ENCODE assay signal across 8 mouse cellular contexts in genomic region chr8:105851651-105852143, GRCm38 (mm10). TPM values are rescaled to one million over a fixed set of nuclear protein-coding genes. Genes with fewer than 3 reads are reported as not detected.
DNase-seq lines count a peak whose midpoint lies in the region; ATAC-seq and TF ChIP-seq lines count a peak whose summit lies in the region.

No protein-coding gene starts in this region.

- H3K36me3 ChIP-seq in MEL (ENCODE audit: control insufficient read depth in 1 of 2, insufficient read depth in 2 of 2, low read length in 2 of 2): peaks cover 0 to 13% of the 10 kb centered on the region in 2 experiments; a peak in 2 of 4 replicates
- peaks cover 24% of the 10 kb centered on the region for H3K36me3 ChIP-seq in forebrain, embryonic 15.5 days
- H3K36me3 ChIP-seq in neural tube, embryonic 15.5 days: peaks cover 25% of the 10 kb centered on the region

- H3K4me2 ChIP-seq in forebrain, embryonic 15.5 days (replicated peaks): peak overlapping the region; percentile 75
- peak overlapping the region; percentile 75 for H3K4me2 ChIP-seq in neural tube, embryonic 15.5 days

- peak; percentile 97 for DNase-seq in MEL (ENCODE audit: low read depth, low spot score)
- DNase-seq in cerebellum, adult 11-12 months: peak; percentile 80
- peak; percentile 79 for DNase-seq in heart, postnatal 25 days (ENCODE audit: low spot score)
- peak; percentile 85 to 93 for DNase-seq in layer of hippocampus, adult 18-20 months (ENCODE audit: low spot score in 2 of 2)
- peak; percentile 86 for DNase-seq in lung, adult 2 months
- DNase-seq in testis, postnatal 14 days (ENCODE audit: low spot score): peak; percentile 92

- intact Hi-C loops in heart, postnatal 25 days (cut with DNase I): loop anchor here (5.0 kb wide), 1 partner anchor 81 kb away; the partner anchor contains the start of gene Ctrl

- no peak for TF ChIP-seq EP300 in MEL (IDR thresholded peaks at IDR 0.05; ENCODE audit: low read depth in 1 of 2, low read length in 2 of 2)

- peak overlapping the region; percentile 88 for H3K9ac ChIP-seq in MEL (ENCODE audit: control insufficient read depth, low read depth, low read length, poor library complexity, severe bottlenecking)
- H3K9ac ChIP-seq in forebrain, embryonic 15.5 days (replicated peaks): peak overlapping the region; percentile 75
- peak overlapping the region; percentile 85 for H3K9ac ChIP-seq in neural tube, embryonic 15.5 days (replicated peaks)

- peak overlapping the region; percentile 80 for H3K27ac ChIP-seq in MEL (ENCODE audit: control insufficient read depth, low read depth, low read length)
- H3K27ac ChIP-seq in forebrain, embryonic 15.5 days (replicated peaks): peak overlapping the region; percentile 89
- peak overlapping the region; percentile 87 for H3K27ac ChIP-seq in neural tube, embryonic 15.5 days (replicated peaks)

- TF ChIP-seq RAD21 in MEL (IDR thresholded peaks at IDR 0.05; ENCODE audit: low read depth, low read length): no peak

- H3K9me3 ChIP-seq in MEL (replicated peaks; ENCODE audit: insufficient read depth, low read length): no peaks in the 10 kb centered on the region
- H3K9me3 ChIP-seq in forebrain, embryonic 15.5 days: no peaks in the 10 kb centered on the region
- H3K9me3 ChIP-seq in neural tube, embryonic 15.5 days (replicated peaks): no peaks in the 10 kb centered on the region

- peaks cover 21% of the 10 kb centered on the region for H3K79me2 ChIP-seq in MEL (ENCODE audit: control insufficient read depth, insufficient read depth, low read length, poor library complexity)

- peak overlapping the region; percentile 74 to 93 for H3K4me3 ChIP-seq in MEL (ENCODE audit: control insufficient read depth in 1 of 2, insufficient read depth in 1 of 2, low read depth in 2 of 2, low read length in 2 of 2)
- peak overlapping the region; percentile 91 for H3K4me3 ChIP-seq in forebrain, embryonic 15.5 days
- H3K4me3 ChIP-seq in lung, adult 2 months (replicated peaks; ENCODE audit: extremely low read depth, low read depth, low read length): peak overlapping the region; percentile 96
- peak overlapping the region; percentile 74 for H3K4me3 ChIP-seq in neural tube, embryonic 15.5 days (replicated peaks)

- peak; percentile 87 to 97 for TF ChIP-seq POLR2A in MEL (IDR thresholded peaks at IDR 0.05; ENCODE audit: control insufficient read depth in 1 of 2, insufficient read depth in 1 of 2, low read depth in 1 of 2, low read length in 2 of 2, poor library complexity in 1 of 2)
- TF ChIP-seq POLR2A in lung, adult 2 months (IDR thresholded peaks at IDR 0.05; ENCODE audit: borderline replicate concordance, extremely low read depth, low read depth, low read length): peak; percentile 87; the same call in 1 of the 2 replicates

- H3K27me3 ChIP-seq in MEL (ENCODE audit: control insufficient read depth in 1 of 2, insufficient read depth in 2 of 2, low read length in 2 of 2): no peaks in the 10 kb centered on the region
- no peaks in the 10 kb centered on the region for H3K27me3 ChIP-seq in forebrain, embryonic 15.5 days
- no peaks in the 10 kb centered on the region for H3K27me3 ChIP-seq in neural tube, embryonic 15.5 days (replicated peaks)

- TF ChIP-seq CTCF in MEL (IDR thresholded peaks at IDR 0.05 in 2 of 3, conservative IDR thresholded peaks at IDR 0.05 in 1 of 3; ENCODE audit: control insufficient read depth in 1 of 3, insufficient read depth in 1 of 3, low read depth in 2 of 3, low read length in 3 of 3, poor library complexity in 1 of 3, severe bottlenecking in 1 of 3): no peak
- TF ChIP-seq CTCF in lung, adult 2 months (IDR thresholded peaks at IDR 0.05; ENCODE audit: insufficient read depth, low read length): no peak

- peaks cover 0 to 18% of the 10 kb centered on the region in 2 experiments; a peak in 2 of 4 replicates for H3K4me1 ChIP-seq in MEL (ENCODE audit: control insufficient read depth in 1 of 2, insufficient read depth in 2 of 2, low read length in 2 of 2)
- peaks cover 23% of the 10 kb centered on the region for H3K4me1 ChIP-seq in forebrain, embryonic 15.5 days
- peaks cover 11% of the 10 kb centered on the region for H3K4me1 ChIP-seq in lung, adult 2 months (ENCODE audit: control insufficient read depth, insufficient read depth, low read length)
- H3K4me1 ChIP-seq in neural tube, embryonic 15.5 days: peaks cover 20% of the 10 kb centered on the region

- ATAC-seq in forebrain, embryonic 15.5 days (replicated peaks): peak; percentile 86
- peak; percentile 82 for ATAC-seq in neural tube, embryonic 15.5 days (ENCODE audit: low FRiP score)

- WGBS in forebrain, embryonic 15.5 days: under 1% methylated on average over 34 of the region's 34 CpGs
- WGBS in lung, adult 2 months: under 1% methylated on average over 34 of the region's 34 CpGs
- under 1% methylated on average over 34 of the region's 34 CpGs for WGBS in neural tube, embryonic 15.5 days

TF ChIP-seq in MEL, 35 proteins besides CTCF, POLR2A, EP300 and RAD21 (continues in another document):
- TF ChIP-seq POLR2AphosphoS2 (IDR thresholded peaks at IDR 0.05; ENCODE audit: low read length): peak; percentile 92
- TF ChIP-seq MAFK (IDR thresholded peaks at IDR 0.05; ENCODE audit: borderline replicate concordance, low read depth, low read length): no peak
- TF ChIP-seq MAZ (IDR thresholded peaks at IDR 0.05; ENCODE audit: low read depth, low read length): peak; percentile 83
- peak; percentile 56; the same call in 1 of the 2 replicates for TF ChIP-seq MYC (IDR thresholded peaks at IDR 0.05; ENCODE audit: low read depth, low read length)
- no peak for TF ChIP-seq MYB (IDR thresholded peaks at IDR 0.05; ENCODE audit: low read depth, low read length)
- TF ChIP-seq KAT2A (conservative IDR thresholded peaks at IDR 0.05; ENCODE audit: low read depth, low read length): peak; percentile 93
- TF ChIP-seq ELF1 (IDR thresholded peaks at IDR 0.05; ENCODE audit: low read depth, low read length): peak; percentile 50; the same call in 1 of the 2 replicates
- no peak for TF ChIP-seq SMC3 (IDR thresholded peaks at IDR 0.05; ENCODE audit: low read depth, low read length)
- no peak for TF ChIP-seq E2F4 (IDR thresholded peaks at IDR 0.05; ENCODE audit: borderline replicate concordance, low read depth, low read length)
- peak; percentile 84 for TF ChIP-seq ZMIZ1 (IDR thresholded peaks at IDR 0.05; ENCODE audit: low read depth, low read length)
- no peak for TF ChIP-seq UBTF (IDR thresholded peaks at IDR 0.05; ENCODE audit: borderline replicate concordance, insufficient read depth, low read depth, low read length)
- TF ChIP-seq SIN3A (IDR thresholded peaks at IDR 0.05; ENCODE audit: low read length): peak; percentile 95
- peak; percentile 85 for TF ChIP-seq TBP (IDR thresholded peaks at IDR 0.05; ENCODE audit: low read depth, low read length)

RNA-seq across cellular contexts. Expression of gene Cenpt, which starts 1.4 kb away (rescaled TPM):
- 14.2 and 15.7 TPM in 2 replicates for total RNA-seq in MEL (2012; rRNA removed)
- polyA plus RNA-seq in MEL (2012; ENCODE audit: insufficient read depth in 1 of 2, insufficient read length in 2 of 2, low read depth in 1 of 2, low replicate concordance in 2 of 2, missing spikeins in 1 of 2): 10 to 100 TPM in 1 of 2 experiments, not detected in 1; 26.5 TPM
- 65.0 and 66.4 TPM in 2 replicates for polyA plus RNA-seq in forebrain, embryonic 15.5 days (2015; fragmentation: Nextera tagmentation; extraction: Ambion mirVana)
- total RNA-seq in heart, postnatal 25 days (2021): 1 to 10 TPM; 2.2 to 2.9 TPM
- 10 to 100 TPM; 12.6 to 12.9 TPM for total RNA-seq in layer of hippocampus, adult 18-20 months (2021)
- 12.0 and 17.4 TPM in 2 replicates for polyA plus RNA-seq in lung, adult 2 months (2012; rRNA removed)
- polyA plus RNA-seq in neural tube, embryonic 15.5 days (2015; fragmentation: Nextera tagmentation; extraction: Ambion mirVana): 47.5 and 49.3 TPM in 2 replicates

RNA-seq across cellular contexts. Expression of gene Thap11, which starts 3.2 kb away (rescaled TPM):
- 41.9 and 48.8 TPM in 2 replicates for total RNA-seq in MEL (2012; rRNA removed)
- polyA plus RNA-seq in MEL (2012; ENCODE audit: insufficient read depth in 1 of 2, insufficient read length in 2 of 2, low read depth in 1 of 2, low replicate concordance in 2 of 2, missing spikeins in 1 of 2): 10 to 100 TPM in 1 of 2 experiments, not detected in 1; 51.4 TPM
- polyA plus RNA-seq in forebrain, embryonic 15.5 days (2015; fragmentation: Nextera tagmentation; extraction: Ambion mirVana): 70.5 and 73.6 TPM in 2 replicates
- 10 to 100 TPM; 23.8 to 27.4 TPM for total RNA-seq in heart, postnatal 25 days (2021)
- total RNA-seq in layer of hippocampus, adult 18-20 months (2021): 10 to 100 TPM; 43.0 to 46.5 TPM
- 54.9 and 60.8 TPM in 2 replicates for polyA plus RNA-seq in lung, adult 2 months (2012; rRNA removed)
- polyA plus RNA-seq in neural tube, embryonic 15.5 days (2015; fragmentation: Nextera tagmentation; extraction: Ambion mirVana): 55.8 and 58.3 TPM in 2 replicates

RNA-seq across cellular contexts. Expression of gene Nutf2, which starts 8.7 kb away (rescaled TPM):
- 167 and 198 TPM in 2 replicates for total RNA-seq in MEL (2012; rRNA removed)
- 10 to 100 TPM in 1 of 2 experiments, not detected in 1; 28.0 TPM for polyA plus RNA-seq in MEL (2012; ENCODE audit: insufficient read depth in 1 of 2, insufficient read length in 2 of 2, low read depth in 1 of 2, low replicate concordance in 2 of 2, missing spikeins in 1 of 2)
- 189 and 218 TPM in 2 replicates for polyA plus RNA-seq in forebrain, embryonic 15.5 days (2015; fragmentation: Nextera tagmentation; extraction: Ambion mirVana)
- 10 to 100 TPM; 30.7 to 35.0 TPM for total RNA-seq in heart, postnatal 25 days (2021)
- 10 to 100 TPM; 29.0 to 41.5 TPM for total RNA-seq in layer of hippocampus, adult 18-20 months (2021)
- 17.9 and 27.0 TPM in 2 replicates for polyA plus RNA-seq in lung, adult 2 months (2012; rRNA removed)
- polyA plus RNA-seq in neural tube, embryonic 15.5 days (2015; fragmentation: Nextera tagmentation; extraction: Ambion mirVana): 145 and 174 TPM in 2 replicates

RNA-seq across cellular contexts. Expression of gene Tsnaxip1, which starts 24.2 kb away (rescaled TPM):
- not detected in 2 replicates for total RNA-seq in MEL (2012; rRNA removed)
- polyA plus RNA-seq in MEL (2012; ENCODE audit: insufficient read depth in 1 of 2, insufficient read length in 2 of 2, low read depth in 1 of 2, low replicate concordance in 2 of 2, missing spikeins in 1 of 2): under 1 TPM in 1 of 2 experiments, not detected in 1; 0.10 TPM
- 0.61 and 0.84 TPM in 2 replicates for polyA plus RNA-seq in forebrain, embryonic 15.5 days (2015; fragmentation: Nextera tagmentation; extraction: Ambion mirVana)
- total RNA-seq in heart, postnatal 25 days (2021): not detected
- under 1 TPM in 1 of 2 experiments, not detected in 1; 0.25 TPM for total RNA-seq in layer of hippocampus, adult 18-20 months (2021)
- polyA plus RNA-seq in lung, adult 2 months (2012; rRNA removed): 1.0 and 2.2 TPM in 2 replicates
- polyA plus RNA-seq in neural tube, embryonic 15.5 days (2015; fragmentation: Nextera tagmentation; extraction: Ambion mirVana): 0.28 and 0.47 TPM in 2 replicates

RNA-seq across cellular contexts. Expression of gene Ranbp10, which starts 24.5 kb away (rescaled TPM):
- total RNA-seq in MEL (2012; rRNA removed): 7.4 and 7.7 TPM in 2 replicates
- 10 to 100 TPM in 1 of 2 experiments, not detected in 1; 22.1 TPM for polyA plus RNA-seq in MEL (2012; ENCODE audit: insufficient read depth in 1 of 2, insufficient read length in 2 of 2, low read depth in 1 of 2, low replicate concordance in 2 of 2, missing spikeins in 1 of 2)
- 11.8 and 13.9 TPM in 2 replicates for polyA plus RNA-seq in forebrain, embryonic 15.5 days (2015; fragmentation: Nextera tagmentation; extraction: Ambion mirVana)
- 10 to 100 TPM; 19.1 to 19.2 TPM for total RNA-seq in heart, postnatal 25 days (2021)
- total RNA-seq in layer of hippocampus, adult 18-20 months (2021): 10 to 100 TPM; 24.7 to 25.7 TPM
- polyA plus RNA-seq in lung, adult 2 months (2012; rRNA removed): 25.8 and 28.5 TPM in 2 replicates
- 9.9 and 10.4 TPM in 2 replicates for polyA plus RNA-seq in neural tube, embryonic 15.5 days (2015; fragmentation: Nextera tagmentation; extraction: Ambion mirVana)

Comparison
In these comparisons a context has a peak if more than half of its experiments do, and no peak if none do; other contexts are left out.
1. Peak in every context shown above with its lines: DNase-seq, ATAC-seq, H3K4me3 ChIP-seq and H3K27ac ChIP-seq.